Mouse (Mus musculus): Measurements from ENCODE around the gene Vmn1r107. TPM values are rescaled to one million over a fixed set of nuclear protein-coding genes. Genes with fewer than 3 reads are reported as not detected.
"Not testable (repeated sequence)": the region's sequence is repeated elsewhere in the genome, so short reads cannot be mapped to it uniquely, and the experiment has no call there.

Gene Vmn1r107
- polyA plus RNA-seq (2012; rRNA removed) = not detected in 2 replicates

GRCm38 (mm10) chr7:20668618-20669017, at the start of gene Vmn1r107:
Vmn1r107 (plus strand) TSS chr7:20668918.
- not testable (repeated sequence) for DNase-seq (ENCODE audit: extremely low spot score in 1 of 2, low spot score in 1 of 2)

GRCm38 (mm10) chr7:20703116-20703515, 34.4 kb downstream of the Vmn1r107 start, which contains the start of gene Vmn1r111:
Vmn1r111 (minus strand) TSS chr7:20703216.
- DNase-seq (ENCODE audit: extremely low spot score in 1 of 2, low spot score in 1 of 2) = not testable (repeated sequence)

Other genes with a start within 250 kb of the Vmn1r107 start
- gene Vmn1r101, start 226.3 kb upstream of the Vmn1r107 start, polyA plus RNA-seq (2012; rRNA removed) = not detected in 2 replicates
- gene Gm10670, start 194.0 kb upstream of the Vmn1r107 start, polyA plus RNA-seq (2012; rRNA removed) = not detected in 2 replicates
- gene Vmn1r103, start 158.4 kb upstream of the Vmn1r107 start, polyA plus RNA-seq (2012; rRNA removed) = not detected in 2 replicates
- gene Vmn1r104, start 135.1 kb upstream of the Vmn1r107 start, polyA plus RNA-seq (2012; rRNA removed) = not detected in 2 replicates
- gene Gm5726, start 123.2 kb upstream of the Vmn1r107 start, polyA plus RNA-seq (2012; rRNA removed) = not detected in 2 replicates
- not detected in 2 replicates for gene Gm4141, start 92.7 kb upstream of the Vmn1r107 start, polyA plus RNA-seq (2012; rRNA removed)
- not detected in 2 replicates for gene Gm4513, start 69.9 kb upstream of the Vmn1r107 start, polyA plus RNA-seq (2012; rRNA removed)
- not detected in 2 replicates for gene Vmn1r111, start 34.3 kb downstream of the Vmn1r107 start, polyA plus RNA-seq (2012; rRNA removed)
- gene Gm10668, start 61.7 kb downstream of the Vmn1r107 start, polyA plus RNA-seq (2012; rRNA removed) = not detected in 2 replicates
- gene Vmn1r112, start 102.3 kb downstream of the Vmn1r107 start, polyA plus RNA-seq (2012; rRNA removed) = not detected in 2 replicates
- not detected in 2 replicates for gene Vmn1r113, start 118.4 kb downstream of the Vmn1r107 start, polyA plus RNA-seq (2012; rRNA removed)
- not detected in 2 replicates for gene Vmn1r114, start 143.3 kb downstream of the Vmn1r107 start, polyA plus RNA-seq (2012; rRNA removed)
- not detected in 2 replicates for gene Vmn1r115, start 176.1 kb downstream of the Vmn1r107 start, polyA plus RNA-seq (2012; rRNA removed)
- gene Vmn1r116, start 203.3 kb downstream of the Vmn1r107 start, polyA plus RNA-seq (2012; rRNA removed) = not detected in 2 replicates
- gene Vmn1r117, start 215.2 kb downstream of the Vmn1r107 start, polyA plus RNA-seq (2012; rRNA removed) = not detected in 2 replicates
- gene Vmn1r118, start 243.4 kb downstream of the Vmn1r107 start, polyA plus RNA-seq (2012; rRNA removed) = not detected in 2 replicates

Data from frontal cortex, adult 2 months (tissue).